Mouse (Mus musculus) MEL (cell line): ENCODE results near the gene Ucp3. TPM values are rescaled to one million over a fixed set of nuclear protein-coding genes. Genes with fewer than 3 reads are reported as not detected.

Experiments used
- DNase-seq: peaks from one replicate; pipeline ENCODE4 v3.0.0; 2011; ENCODE audit warnings: low read depth, low spot score
- H3K27ac ChIP-seq: 2 replicates; pipeline ENCODE4 v1.5.1; 2012; ENCODE audit warnings: low read depth, mild to moderate bottlenecking, control low read depth, low read length, moderate library complexity; ENCODE audit not compliant: control insufficient read depth
- H3K27me3 ChIP-seq, 2 experiments: fragments of 150-350 bp in 1 of 2; sonication (generic) in 1 of 2; 2 replicates each; pipeline ENCODE4 v1.6.1; 2012; ENCODE audit warnings: low read length in 2 of 2, mild to moderate bottlenecking in 2 of 2, improper control_type of control experiment in 1 of 2, moderate library complexity in 1 of 2; ENCODE audit not compliant: insufficient read depth in 2 of 2, control insufficient read depth in 1 of 2
- H3K36me3 ChIP-seq, 2 experiments: 2 replicates each; pipeline ENCODE4 v1.6.1; 2012 to 2014; ENCODE audit warnings: low read length in 2 of 2, improper control_type of control experiment in 1 of 2, inconsistent platforms in 1 of 2, mild to moderate bottlenecking in 1 of 2; ENCODE audit not compliant: insufficient read depth in 2 of 2, control insufficient read depth in 1 of 2
- H3K4me1 ChIP-seq, 2 experiments: fragments of 150-350 bp in 1 of 2; sonication (generic) in 1 of 2; 2 replicates each; pipeline ENCODE4 v1.6.1; 2012; ENCODE audit warnings: low read length in 2 of 2, improper control_type of control experiment in 1 of 2, mild to moderate bottlenecking in 1 of 2; ENCODE audit not compliant: insufficient read depth in 2 of 2, control insufficient read depth in 1 of 2
- H3K4me3 ChIP-seq, 2 experiments: fragments of 150-350 bp in 1 of 2; sonication (generic) in 1 of 2; 2 replicates each; pipeline ENCODE4 v1.5.1; 2012; ENCODE audit warnings: low read depth in 2 of 2, low read length in 2 of 2, mild to moderate bottlenecking in 2 of 2, moderate library complexity in 2 of 2, control low read depth in 1 of 2, improper control_type of control experiment in 1 of 2; ENCODE audit not compliant: control insufficient read depth in 1 of 2, insufficient read depth in 1 of 2
- H3K79me2 ChIP-seq: 2 replicates; pipeline ENCODE4 v1.6.1; 2012; ENCODE audit warnings: mild to moderate bottlenecking, low read length, moderate library complexity; ENCODE audit not compliant: control insufficient read depth, poor library complexity, insufficient read depth
- H3K9ac ChIP-seq: 2 replicates; pipeline ENCODE4 v1.6.1; 2012; ENCODE audit warnings: low read depth, mild to moderate bottlenecking, control low read depth, low read length, moderate library complexity; ENCODE audit not compliant: control insufficient read depth, poor library complexity, severe bottlenecking
- H3K9me3 ChIP-seq: fragments of 150-350 bp; sonication (generic); replicated peaks from 2 replicates; pipeline ENCODE4 v1.6.1; 2012; ENCODE audit warnings: mild to moderate bottlenecking, low read length, improper control_type of control experiment, moderate library complexity; ENCODE audit not compliant: insufficient read depth
- CTCF ChIP-seq, 3 experiments: IDR thresholded peaks in 2 of 3; conservative IDR thresholded peaks in 1 of 3; 2 replicates each; pipeline ENCODE4 v1.5.1; 2011 to 2012; ENCODE audit warnings: low read length in 3 of 3, low read depth in 2 of 3, mild to moderate bottlenecking in 2 of 3, improper control_type of control experiment in 1 of 3, inconsistent platforms in 1 of 3, mixed read lengths in 1 of 3, moderate library complexity in 1 of 3; ENCODE audit not compliant: control insufficient read depth in 1 of 3, insufficient read depth in 1 of 3, poor library complexity in 1 of 3, severe bottlenecking in 1 of 3
- E2F4 ChIP-seq: IDR thresholded peaks from 2 replicates; pipeline ENCODE4 v1.6.1; 2011; ENCODE audit warnings: low read depth, low read length, improper control_type of control experiment, borderline replicate concordance
- ELF1 ChIP-seq: IDR thresholded peaks from 2 replicates; pipeline ENCODE4 v1.6.1; 2014; ENCODE audit warnings: low read depth, mild to moderate bottlenecking, inconsistent platforms, low read length, improper control_type of control experiment, moderate library complexity
- EP300 ChIP-seq, 2 experiments: IDR thresholded peaks; 2 replicates each; pipeline ENCODE4 v1.6.1; 2011; ENCODE audit warnings: improper control_type of control experiment in 2 of 2, low read length in 2 of 2, low read depth in 1 of 2, mild to moderate bottlenecking in 1 of 2
- ETS1 ChIP-seq: IDR thresholded peaks from 2 replicates; pipeline ENCODE4 v1.6.1; 2012; ENCODE audit warnings: low read depth, mild to moderate bottlenecking, inconsistent platforms, low read length, improper control_type of control experiment, moderate library complexity
- GATA1 ChIP-seq: IDR thresholded peaks from 2 replicates; pipeline ENCODE4 v1.6.1; 2011; ENCODE audit warnings: low read depth, low read length, improper control_type of control experiment
- HCFC1 ChIP-seq: IDR thresholded peaks from 2 replicates; pipeline ENCODE4 v1.6.1; 2012; ENCODE audit warnings: low read depth, mild to moderate bottlenecking, inconsistent platforms, low read length, improper control_type of control experiment, moderate library complexity
- JUND ChIP-seq: IDR thresholded peaks from 2 replicates; pipeline ENCODE4 v1.6.1; 2011; ENCODE audit warnings: low read depth, mild to moderate bottlenecking, improper control_type of control experiment, low read length
- KAT2A ChIP-seq: conservative IDR thresholded peaks from 2 replicates; pipeline ENCODE4 v1.6.1; 2012; ENCODE audit warnings: low read depth, low read length, improper control_type of control experiment, inconsistent platforms
- MAFK ChIP-seq: IDR thresholded peaks from 2 replicates; pipeline ENCODE4 v1.6.1; 2011; ENCODE audit warnings: low read depth, mild to moderate bottlenecking, low read length, improper control_type of control experiment, borderline replicate concordance
- MAX ChIP-seq: IDR thresholded peaks from 2 replicates; pipeline ENCODE4 v1.6.1; 2011; ENCODE audit warnings: low read length, improper control_type of control experiment
- MAZ ChIP-seq: IDR thresholded peaks from 2 replicates; pipeline ENCODE4 v1.6.1; 2012; ENCODE audit warnings: low read depth, mild to moderate bottlenecking, inconsistent platforms, low read length, improper control_type of control experiment
- MEF2A ChIP-seq: IDR thresholded peaks from 2 replicates; pipeline ENCODE4 v1.6.1; 2014; ENCODE audit warnings: low read depth, mild to moderate bottlenecking, inconsistent platforms, low read length, improper control_type of control experiment; ENCODE audit not compliant: poor library complexity, insufficient replicate concordance, severe bottlenecking; ENCODE audit errors: extremely low read depth
- MYB ChIP-seq: IDR thresholded peaks from 2 replicates; pipeline ENCODE4 v1.6.1; 2011; ENCODE audit warnings: mild to moderate bottlenecking, low read depth, low read length, improper control_type of control experiment
- MYC ChIP-seq: IDR thresholded peaks from 2 replicates; pipeline ENCODE4 v1.6.1; 2011; ENCODE audit warnings: low read depth, mild to moderate bottlenecking, low read length, improper control_type of control experiment, moderate library complexity
- POLR2A ChIP-seq, 2 experiments: IDR thresholded peaks; 2 replicates each; pipeline ENCODE4 v1.6.1; 2011 to 2012; ENCODE audit warnings: low read length in 2 of 2, mild to moderate bottlenecking in 2 of 2, control low read depth in 1 of 2, improper control_type of control experiment in 1 of 2, low read depth in 1 of 2, moderate library complexity in 1 of 2; ENCODE audit not compliant: control insufficient read depth in 1 of 2, insufficient read depth in 1 of 2, poor library complexity in 1 of 2
- POLR2AphosphoS2 ChIP-seq: IDR thresholded peaks from 2 replicates; pipeline ENCODE4 v1.6.1; 2011; ENCODE audit warnings: low read length, improper control_type of control experiment
- RCOR1 ChIP-seq: IDR thresholded peaks from 2 replicates; pipeline ENCODE4 v1.6.1; 2012; ENCODE audit warnings: low read depth, mild to moderate bottlenecking, inconsistent platforms, low read length, improper control_type of control experiment
- SIN3A ChIP-seq: IDR thresholded peaks from 2 replicates; pipeline ENCODE4 v1.6.1; 2012; ENCODE audit warnings: low read length, improper control_type of control experiment, inconsistent platforms
- SMC3 ChIP-seq: IDR thresholded peaks from 2 replicates; pipeline ENCODE4 v1.6.1; 2011; ENCODE audit warnings: low read depth, low read length, improper control_type of control experiment
- TAL1 ChIP-seq: IDR thresholded peaks from 2 replicates; pipeline ENCODE4 v1.6.1; 2012; ENCODE audit warnings: mild to moderate bottlenecking, inconsistent platforms, low read length, moderate library complexity, mixed read lengths
- TCF12 ChIP-seq: IDR thresholded peaks from 2 replicates; pipeline ENCODE4 v1.6.1; 2014; ENCODE audit warnings: low read depth, mild to moderate bottlenecking, inconsistent platforms, low read length, improper control_type of control experiment, moderate library complexity
- UBTF ChIP-seq: IDR thresholded peaks from 2 replicates; pipeline ENCODE4 v1.6.1; 2012; ENCODE audit warnings: low read depth, mild to moderate bottlenecking, inconsistent platforms, low read length, improper control_type of control experiment, moderate library complexity, borderline replicate concordance; ENCODE audit not compliant: insufficient read depth
- USF1 ChIP-seq: IDR thresholded peaks from 2 replicates; pipeline ENCODE4 v1.6.1; 2014; ENCODE audit warnings: low read depth, mild to moderate bottlenecking, inconsistent platforms, low read length, improper control_type of control experiment, moderate library complexity
- ZC3H11A ChIP-seq: IDR thresholded peaks from 2 replicates; pipeline ENCODE4 v1.6.1; 2012; ENCODE audit warnings: low read depth, mild to moderate bottlenecking, inconsistent platforms, low read length, improper control_type of control experiment
- ZNF384 ChIP-seq: IDR thresholded peaks from 2 replicates; pipeline ENCODE4 v1.6.1; 2012; ENCODE audit warnings: low read depth, mild to moderate bottlenecking, inconsistent platforms, low read length, improper control_type of control experiment
- polyA plus RNA-seq, 2 experiments: library from polyadenylated mRNA; stranded (reverse) in 1 of 2; unstranded in 1 of 2; fragments of >175 nt in 1 of 2; fragments of >200 nt in 1 of 2; gene quantifications; 2 replicates each; pipeline versions ENCODE4 v1.2.1 to v1.2.4; 2012; ENCODE audit warnings: low replicate concordance in 2 of 2, low read depth in 1 of 2; ENCODE audit not compliant: insufficient read length in 2 of 2, insufficient read depth in 1 of 2, missing spikeins in 1 of 2
- total RNA-seq: library from RNA; depleted of rRNA; stranded (reverse); fragments of 300-350 nt; gene quantifications from 2 replicates; pipeline ENCODE4 v1.2.3, GENCODE M21; 2012

Gene Ucp3
- total and polyA plus RNA-seq, 3 experiments, result not detected

DNA sequence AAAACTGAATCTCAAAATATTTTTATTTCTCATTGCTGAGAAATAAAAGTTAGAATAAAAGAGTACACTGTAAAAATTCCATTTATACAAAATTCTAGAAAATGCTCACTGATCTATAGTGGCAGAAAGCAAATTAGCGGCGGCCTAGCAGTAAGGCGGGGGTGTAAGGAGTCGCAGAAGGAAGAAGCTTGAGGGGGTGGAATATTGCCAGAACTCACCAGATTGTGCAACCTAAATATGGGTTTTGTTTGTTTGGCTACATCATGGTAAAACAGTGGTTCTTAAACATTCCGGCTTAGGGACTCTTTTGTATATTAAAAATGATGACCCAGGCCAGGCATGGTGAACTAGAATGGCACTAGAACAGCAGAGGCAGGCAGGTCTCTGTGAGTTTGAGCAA, 26.5 kb upstream of the Ucp3 start:
- TF ChIP-seq ZNF384 (no peak), GATA1 (no peak), CTCF (IDR thresholded peaks at IDR 0.05 in 2 of 3, conservative IDR thresholded peaks at IDR 0.05 in 1 of 3; ENCODE audit: control insufficient read depth in 1 of 3, insufficient read depth in 1 of 3, low read depth in 2 of 3, low read length in 3 of 3, poor library complexity in 1 of 3, severe bottlenecking in 1 of 3) (no peak), HCFC1 (no peak)

GRCm38 (mm10) chr7:100448530-100448929, 24.3 kb upstream of the Ucp3 start:
- Histone ChIP-seq H3K4me3 (no peak overlapping the region), H3K9me3 (no peaks in the 10 kb centered on the region), H3K9ac (no peak overlapping the region), H3K79me2 (no peaks in the 10 kb centered on the region), H3K27ac (peak overlapping the region; percentile 51), H3K27me3 (no peaks in the 10 kb centered on the region), H3K36me3 (peaks cover 0 to 16% of the 10 kb centered on the region in 2 experiments; a peak in 3 of 4 replicates), H3K4me1 (peaks cover 10 to 18% of the 10 kb centered on the region in 2 experiments; a peak in 3 of 4 replicates)
- DNase-seq, result no peak
- TF ChIP-seq ETS1 (no peak), ZC3H11A (no peak), MYB (no peak), POLR2AphosphoS2 (no peak)

More for the DNA sequence above, 26.5 kb upstream of the Ucp3 start:
- no peak for DNase-seq
- no peaks in the 10 kb centered on the region for H3K9me3 ChIP-seq
- H3K4me3 ChIP-seq, result no peak overlapping the region
- no peak overlapping the region for H3K9ac ChIP-seq
- H3K36me3 ChIP-seq, result peaks cover 0 to 19% of the 10 kb centered on the region in 2 experiments; a peak in 2 of 4 replicates
- no peaks in the 10 kb centered on the region for H3K79me2 ChIP-seq
- no peaks in the 10 kb centered on the region for H3K27me3 ChIP-seq
- no peak overlapping the region for H3K27ac ChIP-seq
- peaks cover 10 to 23% of the 10 kb centered on the region in 2 experiments; a peak in 3 of 4 replicates for H3K4me1 ChIP-seq

DNA sequence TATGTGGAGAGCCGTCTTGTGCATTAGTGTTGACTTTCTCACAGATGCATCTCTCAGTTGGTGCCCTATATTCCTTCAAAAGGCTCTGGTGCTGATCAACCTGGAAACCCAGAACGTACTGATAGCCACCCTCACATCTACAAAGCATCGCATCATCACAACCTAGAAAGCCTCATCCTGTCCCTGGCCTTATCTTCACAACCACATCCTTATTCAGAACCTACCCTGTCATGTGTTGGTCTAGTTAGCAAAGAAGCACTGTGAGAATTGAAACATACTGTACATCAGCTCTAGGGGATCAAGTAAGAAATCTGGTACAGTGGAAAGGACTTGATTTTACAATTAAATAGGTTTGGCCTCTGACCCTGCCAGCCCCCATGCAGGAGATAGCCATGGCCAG, 23.8 kb upstream of the Ucp3 start:
- Histone ChIP-seq H3K79me2 (no peaks in the 10 kb centered on the region), H3K9me3 (no peaks in the 10 kb centered on the region), H3K36me3 (peaks cover 0 to 14% of the 10 kb centered on the region in 2 experiments; a peak in 3 of 4 replicates), H3K27ac (peak overlapping the region; percentile 54), H3K4me3 (no peak overlapping the region), H3K9ac (no peak overlapping the region), H3K27me3 (no peaks in the 10 kb centered on the region), H3K4me1 (peaks cover 10 to 17% of the 10 kb centered on the region in 2 experiments; a peak in 3 of 4 replicates)
- peak; percentile 82 for DNase-seq
- TF ChIP-seq ETS1 (peak; percentile 90), ELF1 (no peak), SMC3 (no peak), GATA1 (peak; percentile 79), TAL1 (peak; percentile 32; the same call in 1 of the 2 replicates), MEF2A (no peak), USF1 (peak; percentile 62; the same call in 1 of the 2 replicates), SIN3A (peak; percentile 64; the same call in 1 of the 2 replicates), POLR2A (IDR thresholded peaks at IDR 0.05; ENCODE audit: control insufficient read depth in 1 of 2, insufficient read depth in 1 of 2, low read depth in 1 of 2, low read length in 2 of 2, poor library complexity in 1 of 2) (no peak), E2F4 (no peak), MAFK (no peak), MYB (no peak), RCOR1 (peak; percentile 92), MAZ (no peak), TCF12 (peak; percentile 76; the same call in 1 of the 2 replicates), MYC (no peak; the same call in 1 of the 2 replicates), EP300 (IDR thresholded peaks at IDR 0.05; ENCODE audit: low read depth in 1 of 2, low read length in 2 of 2) (peak; percentile 74 to 84), KAT2A (0 out of 2 replicates have a peak, but pooled peaks have one; percentile 28), MAX (peak; percentile 60), UBTF (no peak), JUND (peak; percentile 59; the same call in 1 of the 2 replicates)
